Mouse (Mus musculus): ENCODE results near the gene Ubl7. TPM values are rescaled to one million over a fixed set of nuclear protein-coding genes. Genes with fewer than 3 reads are reported as not detected.

Ubl7 gene
- polyA plus RNA-seq, 1 experiment from 2014 or later: 104 TPM

DNA sequence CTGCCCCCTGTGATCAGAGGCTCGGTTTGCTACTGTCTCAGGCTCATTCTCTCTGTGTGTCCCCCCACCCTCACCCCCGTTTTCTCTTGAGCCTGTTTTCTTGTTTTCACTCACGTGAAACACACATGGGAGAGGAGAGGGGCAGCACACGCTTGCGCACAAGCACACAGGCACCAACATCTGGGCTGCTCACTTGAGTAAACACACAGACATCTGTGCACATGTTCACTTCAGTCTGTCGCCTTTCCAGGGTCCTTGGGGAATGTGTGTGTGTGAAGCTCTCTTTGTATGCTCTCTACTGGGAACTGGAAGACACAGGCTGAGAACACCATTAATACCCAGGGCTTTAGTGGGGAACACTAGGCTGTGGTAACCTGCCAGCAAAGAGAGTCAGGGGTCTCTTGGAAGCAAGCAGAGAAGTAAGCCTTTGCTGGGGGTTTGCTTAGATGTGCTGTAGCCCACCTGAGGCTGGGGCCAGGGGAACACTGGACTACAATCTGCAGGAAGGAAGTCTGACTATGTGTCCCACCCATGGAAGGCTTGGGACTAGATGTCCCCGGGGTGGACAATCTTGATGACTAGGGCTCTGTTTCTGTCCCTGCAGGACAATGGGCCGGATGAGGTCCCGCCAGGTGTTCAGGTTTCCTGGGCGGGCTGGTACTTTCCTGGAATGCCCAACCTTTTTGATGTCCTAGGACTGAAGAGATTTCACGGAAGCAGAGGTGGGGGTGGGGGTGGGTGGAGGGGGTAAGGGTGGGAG is 59.1 kb downstream of the Ubl7 start:
- Histone ChIP-seq H3K4me2 (no peak overlapping the region), H3K9me3 (no peaks in the 10 kb centered on the region), H3K4me3 (no peak overlapping the region), H3K27ac (replicated peaks) (no peak overlapping the region), H3K4me1 (peaks cover 44% of the 10 kb centered on the region), H3K9ac (no peak overlapping the region), H3K27me3 (replicated peaks) (no peaks in the 10 kb centered on the region; the same call in 1 of the 2 replicates), H3K36me3 (no peaks in the 10 kb centered on the region)
- ATAC-seq (ENCODE audit: extremely low read depth, insufficient number of reproducible peaks, low FRiP score, low TSS enrichment): no peak
- 73% methylated on average over 11 of the region's 11 CpGs for whole genome bisulfite sequencing

DNA sequence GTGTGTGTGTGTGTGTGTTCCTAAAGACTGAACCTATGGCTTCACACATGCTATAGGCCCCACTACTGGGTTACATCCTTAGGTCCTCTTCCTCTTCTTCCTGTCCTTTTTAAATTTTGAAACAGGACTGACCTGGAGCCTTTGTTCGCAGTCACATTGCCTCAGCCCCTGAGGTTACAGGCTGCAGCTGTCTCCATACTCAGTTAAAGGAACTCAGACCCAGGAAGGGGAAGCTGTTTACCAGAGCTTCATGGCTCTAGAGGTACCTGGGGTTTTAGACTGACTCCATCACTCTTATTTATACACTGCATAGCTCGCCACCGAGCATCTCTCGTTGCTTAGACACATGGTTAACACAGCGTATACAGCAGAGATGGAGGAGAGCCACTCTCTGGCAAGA is 60.6 kb downstream of the Ubl7 start:
- no peaks in the 10 kb centered on the region; the same call in 1 of the 2 replicates for H3K27me3 ChIP-seq (replicated peaks)
- peaks cover 33% of the 10 kb centered on the region for H3K4me1 ChIP-seq
- H3K36me3 ChIP-seq: no peaks in the 10 kb centered on the region
- H3K27ac ChIP-seq (replicated peaks): no peak overlapping the region
- no peak overlapping the region for H3K4me2 ChIP-seq
- ATAC-seq (ENCODE audit: extremely low read depth, insufficient number of reproducible peaks, low FRiP score, low TSS enrichment): no peak
- 86% methylated on average over 5 of the region's 5 CpGs for WGBS
- H3K4me3 ChIP-seq: no peak overlapping the region
- H3K9me3 ChIP-seq: no peaks in the 10 kb centered on the region
- H3K9ac ChIP-seq: no peak overlapping the region

DNA sequence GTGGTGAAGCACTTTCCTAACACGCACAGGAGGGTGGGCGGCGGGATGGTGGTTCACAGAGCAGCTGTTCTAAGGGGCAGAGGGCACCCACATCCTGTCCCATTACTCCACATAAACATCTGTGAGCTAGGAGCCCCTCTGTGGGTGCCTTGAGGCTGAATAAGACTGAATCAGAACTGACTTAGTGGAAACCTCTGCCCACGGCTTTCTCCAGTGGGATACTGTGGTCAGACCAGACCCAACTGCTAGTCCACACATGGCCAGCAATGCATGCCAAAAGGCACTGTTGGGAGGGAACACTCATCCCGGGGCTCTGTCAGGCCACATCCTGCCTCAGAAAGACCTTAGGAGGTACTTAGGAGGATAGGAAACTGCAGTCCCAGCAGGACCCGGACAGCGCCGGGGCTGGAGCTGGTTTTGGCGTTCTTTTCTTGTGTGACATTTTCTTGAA is 61.4 kb downstream of the Ubl7 start:
- H3K9ac ChIP-seq: no peak overlapping the region
- no peaks in the 10 kb centered on the region for H3K36me3 ChIP-seq
- H3K4me3 ChIP-seq: no peak overlapping the region
- WGBS: 49% methylated on average over 9 of the region's 9 CpGs
- no peaks in the 10 kb centered on the region; the same call in 1 of the 2 replicates for H3K27me3 ChIP-seq (replicated peaks)
- ATAC-seq (ENCODE audit: extremely low read depth, insufficient number of reproducible peaks, low FRiP score, low TSS enrichment): no peak
- peaks cover 30% of the 10 kb centered on the region for H3K4me1 ChIP-seq
- peak overlapping the region; percentile 19; the same call in 1 of the 2 replicates for H3K4me2 ChIP-seq
- H3K27ac ChIP-seq (replicated peaks): peak overlapping the region; percentile 37; the same call in 1 of the 2 replicates
- no peaks in the 10 kb centered on the region for H3K9me3 ChIP-seq

DNA sequence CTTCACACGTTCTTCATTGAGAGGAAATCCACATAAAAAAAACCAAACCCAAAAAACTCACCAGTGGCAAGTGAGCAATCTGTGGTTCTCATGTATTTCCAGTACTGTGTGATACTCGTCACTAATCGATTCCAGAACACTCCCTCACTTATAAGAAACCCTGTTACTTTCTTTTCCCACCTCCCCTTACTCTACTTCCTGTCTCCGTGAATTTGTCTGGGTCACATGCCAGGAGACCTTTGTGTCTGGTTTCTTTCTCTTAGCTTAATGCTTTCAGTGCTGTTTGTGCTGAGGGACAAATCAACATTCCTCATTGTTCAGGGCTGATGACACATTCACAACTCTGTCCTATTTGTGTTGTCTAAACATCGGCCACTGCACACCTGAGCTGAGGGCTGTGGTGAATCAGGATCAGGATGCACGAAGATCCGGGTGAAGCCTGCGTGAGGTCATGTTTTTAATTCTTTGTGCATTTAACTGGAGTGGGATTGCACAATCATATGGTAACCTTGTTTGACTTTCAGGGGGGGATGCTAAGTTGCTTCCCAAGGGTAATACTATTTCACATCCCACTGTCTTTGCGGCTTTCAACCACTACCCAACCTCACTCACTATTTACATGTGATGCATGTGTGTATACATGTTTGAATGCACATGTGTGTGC is 62.1 kb downstream of the Ubl7 start:
- ATAC-seq (ENCODE audit: extremely low read depth, insufficient number of reproducible peaks, low FRiP score, low TSS enrichment): no peak
- Histone ChIP-seq H3K36me3 (no peaks in the 10 kb centered on the region), H3K4me2 (peak overlapping the region; percentile 19; the same call in 1 of the 2 replicates), H3K9me3 (0 out of 2 replicates have a peak, but pooled peaks cover 4% of the 10 kb centered on the region), H3K27me3 (replicated peaks) (no peaks in the 10 kb centered on the region; the same call in 1 of the 2 replicates), H3K4me3 (no peak overlapping the region), H3K4me1 (peaks cover 23% of the 10 kb centered on the region), H3K9ac (no peak overlapping the region), H3K27ac (replicated peaks) (0 out of 2 replicates have a peak overlapping the region, but pooled peaks have one; percentile 37)
- WGBS: 46% methylated on average over 9 of the region's 9 CpGs

DNA sequence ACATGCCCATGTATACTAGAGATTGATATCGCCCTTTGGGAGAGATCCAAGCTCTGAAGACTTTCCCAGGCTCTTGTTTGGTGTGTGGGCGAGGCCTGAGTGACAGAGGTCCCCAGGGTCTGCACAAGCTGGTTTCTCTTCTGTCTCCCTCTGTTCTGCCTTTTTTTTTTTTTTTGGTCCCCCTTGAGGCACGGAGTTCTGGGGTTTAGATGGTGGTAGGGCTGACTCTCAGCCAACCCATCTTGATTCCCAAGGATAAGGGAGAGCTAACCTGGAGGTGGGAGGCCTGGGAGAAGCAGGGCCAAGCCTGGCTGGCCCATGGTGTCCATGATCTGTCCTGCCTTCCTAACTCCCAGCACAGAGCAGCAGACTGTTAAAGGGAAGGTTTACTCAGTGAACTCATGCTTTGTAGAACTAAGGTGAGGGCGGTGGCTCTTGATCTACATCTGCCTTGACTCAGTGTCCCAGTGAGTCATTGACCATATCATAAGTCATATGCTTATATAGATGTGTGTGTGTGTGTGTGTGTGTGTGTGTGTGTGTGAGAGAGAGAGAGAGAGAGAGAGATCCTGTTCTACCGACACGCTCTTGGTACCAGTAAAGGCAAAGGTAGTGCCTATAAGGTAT is 62.8 kb downstream of the Ubl7 start:
- Histone ChIP-seq H3K4me3 (no peak overlapping the region), H3K27me3 (replicated peaks) (no peaks in the 10 kb centered on the region; the same call in 1 of the 2 replicates), H3K9me3 (0 out of 2 replicates have a peak, but pooled peaks cover 4% of the 10 kb centered on the region), H3K27ac (replicated peaks) (no peak overlapping the region), H3K4me2 (no peak overlapping the region), H3K4me1 (peaks cover 21% of the 10 kb centered on the region), H3K36me3 (no peaks in the 10 kb centered on the region), H3K9ac (no peak overlapping the region)
- ATAC-seq (ENCODE audit: extremely low read depth, insufficient number of reproducible peaks, low FRiP score, low TSS enrichment): no peak
- 83% methylated on average over 6 of the region's 6 CpGs for WGBS

DNA sequence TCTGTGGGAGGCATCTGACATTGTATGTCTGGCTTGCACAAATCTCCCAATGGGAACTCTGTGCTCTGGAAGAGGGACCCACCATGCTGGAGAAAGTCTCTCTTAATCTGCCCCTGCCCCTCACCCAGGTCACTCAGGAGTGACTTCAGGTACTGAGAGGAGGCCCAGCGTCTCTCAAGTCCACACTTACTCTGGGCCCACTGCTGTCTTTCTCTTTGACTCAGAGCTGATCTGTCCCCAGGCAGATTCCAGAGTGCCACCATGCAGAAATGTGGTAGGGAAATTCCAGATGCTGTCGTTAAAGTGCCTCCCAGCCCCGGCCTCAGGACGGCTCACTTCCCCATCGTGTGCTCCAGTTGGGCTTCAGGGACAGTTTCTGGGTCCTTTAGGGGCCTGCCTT is 63.4 kb downstream of the Ubl7 start:
- no peaks in the 10 kb centered on the region for H3K36me3 ChIP-seq
- no peaks in the 10 kb centered on the region for H3K27me3 ChIP-seq (replicated peaks)
- H3K9ac ChIP-seq: no peak overlapping the region
- no peak for ATAC-seq (ENCODE audit: extremely low read depth, insufficient number of reproducible peaks, low FRiP score, low TSS enrichment)
- H3K4me2 ChIP-seq: no peak overlapping the region
- peaks cover 24% of the 10 kb centered on the region for H3K4me1 ChIP-seq
- H3K9me3 ChIP-seq: 0 out of 2 replicates have a peak, but pooled peaks cover 4% of the 10 kb centered on the region
- no peak overlapping the region for H3K27ac ChIP-seq (replicated peaks)
- H3K4me3 ChIP-seq: no peak overlapping the region
- 47% methylated on average over 5 of the region's 5 CpGs for WGBS

DNA sequence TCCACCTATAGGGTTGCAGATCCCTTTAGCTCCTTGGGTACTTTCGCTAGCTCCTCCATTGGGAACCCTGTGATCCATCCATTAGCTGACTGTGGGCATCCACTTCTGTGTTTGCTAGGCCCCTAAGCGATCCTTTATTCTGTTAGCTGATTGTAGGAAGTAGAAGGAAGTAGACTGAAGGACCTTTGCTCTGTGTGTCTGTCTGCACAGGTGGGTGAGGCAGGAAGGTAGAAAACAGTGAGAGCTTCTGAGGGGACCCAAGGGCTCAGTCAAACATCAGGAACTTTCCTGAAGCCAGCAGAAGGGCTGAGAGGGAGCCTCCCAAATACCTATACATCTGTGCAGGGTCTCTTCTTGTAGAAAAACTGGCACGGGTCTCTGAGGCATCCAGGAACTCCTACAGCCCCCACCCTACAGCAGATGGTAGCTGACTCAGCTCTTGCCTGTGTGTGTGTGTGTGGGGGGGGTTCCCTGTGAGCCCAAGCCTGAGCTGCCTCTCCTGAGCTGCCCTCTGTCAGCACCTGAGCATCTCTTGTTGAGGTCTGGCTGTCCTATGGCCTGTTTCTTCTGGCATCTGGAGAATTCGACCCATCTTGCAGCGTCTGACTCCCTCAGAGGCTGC is 64.5 kb downstream of the Ubl7 start:
- 0 out of 2 replicates have a peak, but pooled peaks cover 4% of the 10 kb centered on the region for H3K9me3 ChIP-seq
- no peaks in the 10 kb centered on the region; the same call in 1 of the 2 replicates for H3K27me3 ChIP-seq (replicated peaks)
- H3K4me1 ChIP-seq: peaks cover 24% of the 10 kb centered on the region
- H3K9ac ChIP-seq: no peak overlapping the region
- no peak overlapping the region for H3K27ac ChIP-seq (replicated peaks)
- no peak overlapping the region for H3K4me3 ChIP-seq
- H3K36me3 ChIP-seq: no peaks in the 10 kb centered on the region
- ATAC-seq (ENCODE audit: extremely low read depth, insufficient number of reproducible peaks, low FRiP score, low TSS enrichment): no peak
- no peak overlapping the region for H3K4me2 ChIP-seq
- WGBS: 63% methylated on average over 5 of the region's 5 CpGs

DNA sequence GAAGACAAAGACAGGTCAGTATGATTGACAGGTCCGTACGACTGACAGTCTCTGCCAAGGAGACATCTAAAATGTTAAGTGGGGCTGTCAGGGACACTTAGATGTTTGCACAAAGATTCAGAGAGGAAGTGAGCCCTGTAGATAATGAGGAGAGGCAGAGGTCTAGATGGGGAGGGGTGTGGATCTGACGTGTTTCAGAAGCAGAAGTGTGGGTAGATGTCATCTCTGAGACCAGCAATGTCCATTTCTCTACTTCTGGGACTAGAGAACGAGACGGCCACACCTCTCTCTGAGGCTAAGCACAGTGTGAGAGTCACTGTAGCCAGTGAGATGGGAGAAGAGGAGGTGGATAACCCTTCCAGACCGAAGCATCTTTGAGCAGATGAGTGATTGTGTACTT is 67.2 kb downstream of the Ubl7 start:
- ATAC-seq (ENCODE audit: extremely low read depth, insufficient number of reproducible peaks, low FRiP score, low TSS enrichment): no peak
- WGBS: 49% methylated on average over 6 of the region's 6 CpGs

DNA sequence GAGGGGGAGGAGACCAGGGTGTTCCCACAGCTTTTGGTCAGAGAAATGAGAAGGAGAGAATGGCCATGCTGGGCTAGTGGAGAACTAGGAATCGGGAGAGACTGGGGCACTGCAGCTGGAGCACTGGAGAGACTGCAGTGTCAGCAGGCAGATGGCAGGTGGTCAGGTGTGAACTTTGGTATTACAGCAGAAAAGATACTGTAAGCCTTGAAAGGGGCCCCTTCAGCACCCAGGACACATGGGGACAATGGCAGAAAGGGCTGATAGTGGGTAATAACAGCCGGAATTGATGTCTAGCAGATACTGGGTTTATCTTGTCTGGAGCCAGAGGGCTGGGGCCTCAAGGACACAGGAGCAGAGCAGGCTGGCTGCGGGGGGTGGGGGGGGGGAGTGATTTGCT is 68.1 kb downstream of the Ubl7 start:
- H3K9me3 ChIP-seq: 0 out of 2 replicates have a peak, but pooled peaks cover 4% of the 10 kb centered on the region
- H3K36me3 ChIP-seq: no peaks in the 10 kb centered on the region
- H3K4me1 ChIP-seq: peaks cover 7% of the 10 kb centered on the region
- H3K27me3 ChIP-seq (replicated peaks): no peaks in the 10 kb centered on the region; the same call in 1 of the 2 replicates
- H3K9ac ChIP-seq: no peak overlapping the region
- H3K4me3 ChIP-seq: no peak overlapping the region
- ATAC-seq (ENCODE audit: extremely low read depth, insufficient number of reproducible peaks, low FRiP score, low TSS enrichment): no peak
- WGBS: 21% methylated on average over 3 of the region's 3 CpGs
- H3K27ac ChIP-seq (replicated peaks): no peak overlapping the region
- H3K4me2 ChIP-seq: no peak overlapping the region

More for the DNA sequence above, 67.2 kb downstream of the Ubl7 start:
- H3K36me3 ChIP-seq: no peaks in the 10 kb centered on the region
- H3K4me3 ChIP-seq: no peak overlapping the region
- no peak overlapping the region for H3K4me2 ChIP-seq
- H3K27me3 ChIP-seq (replicated peaks): no peaks in the 10 kb centered on the region; the same call in 1 of the 2 replicates
- no peak overlapping the region for H3K27ac ChIP-seq (replicated peaks)
- H3K4me1 ChIP-seq: peaks cover 13% of the 10 kb centered on the region
- 0 out of 2 replicates have a peak, but pooled peaks cover 4% of the 10 kb centered on the region for H3K9me3 ChIP-seq
- H3K9ac ChIP-seq: no peak overlapping the region
